Mouse (Mus musculus) kidney, embryonic 15.5 days (tissue): Measurements from ENCODE around the gene Wnt5b. TPM values are rescaled to one million over a fixed set of nuclear protein-coding genes. Genes with fewer than 3 reads are reported as not detected.

Experiments
- ATAC-seq: fragments of 200-750 bp; cut with Nextera tagmentation; replicated peaks from 2 replicates; pipeline ENCODE4 v1.8.0; 2017; ENCODE audit warnings: moderate TSS enrichment; ENCODE audit not compliant: low FRiP score
- H3K27ac ChIP-seq: fragments of 300-500 bp; sonication (generic); 2 replicates; pipeline ENCODE4 v1.5.1; 2015; ENCODE audit warnings: mild to moderate bottlenecking, inconsistent platforms
- H3K27me3 ChIP-seq: fragments of 300-500 bp; sonication (generic); 2 replicates; pipeline ENCODE4 v1.6.1; 2015; ENCODE audit warnings: inconsistent platforms
- H3K36me3 ChIP-seq: fragments of 300-500 bp; sonication (generic); 2 replicates; pipeline ENCODE4 v1.6.1; 2015; ENCODE audit warnings: inconsistent platforms
- H3K4me1 ChIP-seq: fragments of 300-500 bp; sonication (generic); 2 replicates; pipeline ENCODE4 v1.6.1; 2015; ENCODE audit warnings: inconsistent platforms
- H3K4me2 ChIP-seq: fragments of 300-500 bp; sonication (generic); 2 replicates; pipeline ENCODE4 v1.6.1; 2015; ENCODE audit warnings: moderate library complexity, mild to moderate bottlenecking, inconsistent platforms
- H3K4me3 ChIP-seq: fragments of 300-500 bp; sonication (generic); replicated peaks from 2 replicates; pipeline ENCODE4 v1.5.1; 2015; ENCODE audit warnings: mild to moderate bottlenecking, inconsistent platforms
- H3K9ac ChIP-seq: fragments of 300-500 bp; sonication (generic); 2 replicates; pipeline ENCODE4 v1.6.1; 2015; ENCODE audit warnings: mild to moderate bottlenecking, inconsistent platforms
- H3K9me3 ChIP-seq: fragments of 300-500 bp; sonication (generic); replicated peaks from 2 replicates; pipeline ENCODE4 v1.6.1; 2016; ENCODE audit warnings: inconsistent platforms
- WGBS: fragments of 180-500 bp; shearing (Covaris S2); methylation state at CpG from one replicate; pipeline ENCODE4 v1.1.7; 2015; ENCODE audit warnings: mixed read lengths; 5-methylcytosine and 5-hydroxymethylcytosine counted together
- polyA plus RNA-seq: library from polyadenylated mRNA; unstranded; fragments of >200 nt; fragmentation: Nextera tagmentation; extraction: Ambion mirVana; gene quantifications from 2 replicates; pipeline ENCODE4 v1.2.1, GENCODE M21; 2015

Wnt5b gene
- polyA plus RNA-seq, 1 experiment from 2014 or later: 11.5 TPM

GRCm38 (mm10) chr6:119520731-119521130, 23.4 kb downstream of the Wnt5b start:
- WGBS: 46% methylated on average over 9 of the region's 9 CpGs
- no peak overlapping the region for H3K27ac ChIP-seq
- no peak overlapping the region for H3K9ac ChIP-seq
- H3K9me3 ChIP-seq: no peaks in the 10 kb centered on the region
- H3K4me1 ChIP-seq: peaks cover 5% of the 10 kb centered on the region; the same call in 1 of the 2 replicates
- no peak for ATAC-seq
- no peak overlapping the region for H3K4me2 ChIP-seq
- no peak overlapping the region for H3K4me3 ChIP-seq
- H3K27me3 ChIP-seq: no peaks in the 10 kb centered on the region
- H3K36me3 ChIP-seq: no peaks in the 10 kb centered on the region; the same call in 1 of the 2 replicates

- Histone ChIP-seq H3K9ac (no peak overlapping the region), H3K4me1 (peaks cover 27% of the 10 kb centered on the region), H3K4me3 (no peak overlapping the region), H3K27ac (0 out of 2 replicates have a peak overlapping the region, but pooled peaks have one; percentile 18), H3K9me3 (no peaks in the 10 kb centered on the region), H3K36me3 (no peaks in the 10 kb centered on the region; the same call in 1 of the 2 replicates), H3K27me3 (no peaks in the 10 kb centered on the region), H3K4me2 (no peak overlapping the region)
- ATAC-seq: no peak
- WGBS: 76% methylated on average over 7 of the region's 7 CpGs
Measured at GRCm38 (mm10) chr6:119514085-119514484, 30.1 kb downstream of the Wnt5b start.

DNA sequence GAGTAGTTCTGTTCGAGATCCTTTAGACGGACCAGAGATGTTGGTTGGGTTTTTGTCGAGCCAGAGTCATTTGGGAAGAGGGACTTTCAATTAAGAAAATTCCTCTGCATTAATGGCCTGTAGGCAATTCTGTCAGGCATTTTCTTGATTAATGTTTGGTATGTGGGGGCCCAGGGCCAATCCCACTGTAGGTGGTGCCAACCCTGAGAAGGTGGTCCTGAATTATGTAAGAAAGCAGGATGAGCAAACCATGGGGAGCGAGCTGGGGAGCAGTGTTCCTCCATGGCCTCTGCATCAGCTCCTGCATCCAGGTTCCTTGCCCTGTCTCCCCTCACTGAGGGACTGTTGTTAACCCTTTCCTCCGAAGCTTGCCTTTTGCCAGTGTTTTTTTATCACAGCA, 30.7 kb downstream of the Wnt5b start:
- Histone ChIP-seq H3K27me3 (no peaks in the 10 kb centered on the region), H3K4me2 (no peak overlapping the region), H3K36me3 (no peaks in the 10 kb centered on the region; the same call in 1 of the 2 replicates), H3K4me1 (peaks cover 33% of the 10 kb centered on the region), H3K4me3 (no peak overlapping the region), H3K9ac (no peak overlapping the region), H3K27ac (0 out of 2 replicates have a peak overlapping the region, but pooled peaks have one; percentile 18), H3K9me3 (no peaks in the 10 kb centered on the region)
- 39% methylated on average over 5 of the region's 5 CpGs for WGBS
- 0 out of 2 replicates have a peak, but pooled peaks have one; percentile 44 for ATAC-seq

DNA sequence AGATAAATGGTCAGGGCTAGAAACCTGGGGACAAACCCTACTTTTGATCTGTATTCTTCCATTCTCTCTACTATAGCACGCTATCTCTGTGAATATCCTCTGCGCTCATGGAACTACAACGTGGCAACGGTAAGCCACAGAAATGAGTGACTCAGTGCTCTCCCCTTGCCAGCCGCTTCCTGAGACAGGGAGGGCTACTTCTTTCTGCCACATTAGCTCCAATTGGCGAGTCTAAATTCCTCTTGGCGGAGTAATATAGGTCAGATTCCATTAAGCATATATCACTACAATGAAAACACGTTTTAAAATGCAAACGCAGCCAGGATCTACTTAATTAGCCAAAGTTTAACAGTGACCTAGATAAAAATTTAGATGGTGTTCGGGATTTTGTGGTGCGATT, 31.4 kb downstream of the Wnt5b start:
- Histone ChIP-seq H3K4me3 (no peak overlapping the region), H3K4me2 (no peak overlapping the region), H3K9me3 (no peaks in the 10 kb centered on the region), H3K4me1 (peaks cover 33% of the 10 kb centered on the region), H3K27ac (no peak overlapping the region), H3K27me3 (no peaks in the 10 kb centered on the region), H3K9ac (no peak overlapping the region), H3K36me3 (no peaks in the 10 kb centered on the region; the same call in 1 of the 2 replicates)
- 77% methylated on average over 11 of the region's 11 CpGs for WGBS
- no peak for ATAC-seq

GRCm38 (mm10) chr6:119509437-119510037, 34.6 kb downstream of the Wnt5b start:
- H3K4me1 ChIP-seq: peaks cover 32% of the 10 kb centered on the region
- H3K36me3 ChIP-seq: no peaks in the 10 kb centered on the region
- ATAC-seq: no peak
- no peaks in the 10 kb centered on the region for H3K9me3 ChIP-seq
- 89% methylated on average over 13 of the region's 13 CpGs for WGBS
- H3K4me3 ChIP-seq: no peak overlapping the region
- H3K27ac ChIP-seq: 0 out of 2 replicates have a peak overlapping the region, but pooled peaks have one; percentile 64
- no peak overlapping the region for H3K9ac ChIP-seq
- no peak overlapping the region for H3K4me2 ChIP-seq
- no peaks in the 10 kb centered on the region for H3K27me3 ChIP-seq

DNA sequence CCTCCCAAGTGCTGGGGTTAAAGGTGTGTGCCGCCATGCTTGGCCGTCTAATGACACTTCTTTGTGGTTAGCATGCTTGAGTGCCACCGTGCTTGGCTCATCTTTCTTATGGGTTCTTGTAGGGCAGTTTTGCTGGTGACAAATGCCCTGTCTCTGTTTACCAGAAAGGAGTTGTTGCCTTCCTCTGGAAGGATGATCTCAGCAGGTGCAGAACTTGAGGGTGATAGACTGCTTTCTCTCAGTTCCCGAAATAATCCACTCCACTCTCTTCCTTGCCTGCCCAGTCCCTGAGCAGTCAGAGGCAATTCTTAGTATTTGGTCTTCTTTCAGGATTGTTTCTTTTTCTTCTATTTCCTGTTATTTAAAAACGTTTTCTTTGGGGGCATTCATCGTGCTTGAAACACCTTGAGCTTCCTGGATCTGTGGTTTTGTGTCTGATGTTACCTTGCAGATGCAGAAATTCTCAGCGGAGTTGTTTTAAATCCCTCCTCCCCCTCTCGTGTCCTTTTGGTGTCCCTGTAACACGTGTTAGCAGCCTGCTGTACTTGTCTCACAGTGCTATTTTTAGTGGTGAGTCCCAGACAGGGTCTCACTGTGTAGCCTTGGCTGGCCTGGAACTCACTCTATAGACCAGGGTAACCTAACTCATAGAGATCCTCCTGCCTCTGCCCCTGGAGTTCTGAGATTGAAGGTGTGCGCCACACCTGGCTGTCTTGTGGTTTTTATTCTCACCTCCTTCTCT, 35.3 kb downstream of the Wnt5b start:
- Histone ChIP-seq H3K9ac (no peak overlapping the region), H3K4me1 (peaks cover 25% of the 10 kb centered on the region), H3K36me3 (no peaks in the 10 kb centered on the region), H3K27me3 (no peaks in the 10 kb centered on the region), H3K27ac (peak overlapping the region; percentile 64; the same call in 1 of the 2 replicates), H3K4me3 (no peak overlapping the region), H3K9me3 (no peaks in the 10 kb centered on the region), H3K4me2 (no peak overlapping the region)
- 55% methylated on average over 10 of the region's 10 CpGs for WGBS
- peak; percentile 49; the same call in 1 of the 2 replicates for ATAC-seq

- Histone ChIP-seq H3K4me1 (peaks cover 19% of the 10 kb centered on the region), H3K9me3 (no peaks in the 10 kb centered on the region), H3K36me3 (no peaks in the 10 kb centered on the region), H3K27me3 (no peaks in the 10 kb centered on the region), H3K9ac (no peak overlapping the region), H3K4me3 (no peak overlapping the region), H3K4me2 (no peak overlapping the region), H3K27ac (peak overlapping the region; percentile 54; the same call in 1 of the 2 replicates)
- no peak for ATAC-seq
- WGBS: 84% methylated on average over 6 of the region's 6 CpGs
Measured at GRCm38 (mm10) chr6:119508221-119508620, 35.9 kb downstream of the Wnt5b start.

GRCm38 (mm10) chr6:119505525-119506225, 38.5 kb downstream of the Wnt5b start:
- H3K27me3 ChIP-seq: no peaks in the 10 kb centered on the region
- H3K9me3 ChIP-seq: no peaks in the 10 kb centered on the region
- H3K9ac ChIP-seq: no peak overlapping the region
- ATAC-seq: no peak
- H3K36me3 ChIP-seq: no peaks in the 10 kb centered on the region
- 0 out of 2 replicates have a peak, but pooled peaks cover 5% of the 10 kb centered on the region for H3K4me1 ChIP-seq
- H3K4me3 ChIP-seq: no peak overlapping the region
- no peak overlapping the region for H3K27ac ChIP-seq
- 72% methylated on average over 9 of the region's 9 CpGs for WGBS
- H3K4me2 ChIP-seq: no peak overlapping the region

DNA sequence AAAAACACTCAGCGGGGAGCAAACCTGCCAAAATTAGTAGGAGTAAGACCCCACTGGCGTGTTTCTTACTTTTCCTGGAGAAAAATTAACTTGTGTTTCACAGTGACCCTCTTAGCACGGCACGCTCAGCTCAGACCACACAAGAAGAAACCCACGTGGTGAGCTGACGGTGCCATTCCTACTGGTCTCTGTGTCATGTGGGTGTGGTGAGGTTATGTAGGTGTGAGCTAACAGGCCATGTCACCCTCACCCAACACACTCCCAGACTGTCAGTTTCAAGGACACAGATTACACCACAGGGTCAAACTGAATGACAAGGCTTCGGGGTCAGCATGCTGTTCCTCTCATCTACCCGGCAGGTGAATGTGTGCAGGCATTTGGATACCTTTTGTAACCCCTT, 39.4 kb downstream of the Wnt5b start:
- peaks cover 9% of the 10 kb centered on the region for H3K4me1 ChIP-seq
- ATAC-seq: 0 out of 2 replicates have a peak, but pooled peaks have one; percentile 12
- H3K4me3 ChIP-seq: no peak overlapping the region
- no peak overlapping the region for H3K4me2 ChIP-seq
- WGBS: 72% methylated on average over 8 of the region's 8 CpGs
- no peak overlapping the region for H3K27ac ChIP-seq
- H3K27me3 ChIP-seq: no peaks in the 10 kb centered on the region
- H3K9ac ChIP-seq: no peak overlapping the region
- no peaks in the 10 kb centered on the region for H3K36me3 ChIP-seq
- no peaks in the 10 kb centered on the region for H3K9me3 ChIP-seq

DNA sequence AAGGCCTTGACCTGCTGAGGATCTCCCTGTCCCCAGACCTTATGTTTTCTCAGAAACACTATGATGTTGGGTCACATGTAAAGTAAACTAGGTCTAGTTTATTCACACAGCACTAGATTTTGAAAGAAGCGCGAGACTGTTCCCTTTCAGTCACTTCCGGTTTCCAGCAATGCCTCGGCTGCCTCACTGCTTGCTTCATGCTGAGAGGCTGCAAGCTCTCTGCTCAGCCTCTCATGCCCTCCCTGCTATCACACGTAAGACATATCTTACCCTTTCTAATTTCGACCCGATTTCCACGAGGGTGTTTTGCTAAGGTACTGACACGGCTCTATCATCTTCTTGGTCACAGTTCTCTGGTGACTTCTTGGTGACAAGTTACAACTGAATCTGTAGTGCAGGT, 42.1 kb downstream of the Wnt5b start:
- Histone ChIP-seq H3K27ac (no peak overlapping the region), H3K9me3 (no peaks in the 10 kb centered on the region), H3K4me3 (no peak overlapping the region), H3K4me2 (no peak overlapping the region), H3K4me1 (peaks cover 15% of the 10 kb centered on the region), H3K9ac (no peak overlapping the region), H3K36me3 (no peaks in the 10 kb centered on the region), H3K27me3 (no peaks in the 10 kb centered on the region)
- 64% methylated on average over 9 of the region's 9 CpGs for WGBS
- ATAC-seq: no peak

DNA sequence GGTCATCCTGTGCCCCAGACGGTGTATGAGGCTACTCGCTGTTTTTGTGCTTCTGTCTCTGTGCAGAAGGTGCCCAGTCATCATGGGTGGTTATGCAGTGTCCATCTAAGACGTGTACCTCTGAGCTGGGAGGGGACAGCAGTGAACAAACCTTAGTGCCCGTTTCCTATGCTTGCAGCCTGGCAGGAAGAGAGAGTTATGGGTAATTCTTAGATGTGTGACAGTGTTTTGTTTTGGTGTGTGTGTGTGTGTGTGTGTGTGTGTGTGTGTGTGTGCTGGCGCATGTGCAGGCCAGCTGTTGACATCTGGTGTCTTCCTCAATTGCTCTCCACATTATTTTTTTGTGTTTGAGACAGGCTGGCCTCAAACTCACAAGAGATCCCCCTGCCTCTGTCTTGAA, 44.1 kb downstream of the Wnt5b start:
- no peak overlapping the region for H3K9ac ChIP-seq
- H3K4me3 ChIP-seq: no peak overlapping the region
- H3K9me3 ChIP-seq: no peaks in the 10 kb centered on the region
- ATAC-seq: no peak
- H3K4me1 ChIP-seq: peaks cover 15% of the 10 kb centered on the region
- 46% methylated on average over 5 of the region's 5 CpGs for WGBS
- H3K27me3 ChIP-seq: no peaks in the 10 kb centered on the region
- H3K27ac ChIP-seq: no peak overlapping the region
- no peak overlapping the region for H3K4me2 ChIP-seq
- H3K36me3 ChIP-seq: no peaks in the 10 kb centered on the region

GRCm38 (mm10) chr6:119499271-119499670, 44.9 kb downstream of the Wnt5b start:
- Histone ChIP-seq H3K9me3 (no peaks in the 10 kb centered on the region), H3K27me3 (no peaks in the 10 kb centered on the region), H3K4me3 (no peak overlapping the region), H3K4me1 (peaks cover 15% of the 10 kb centered on the region), H3K27ac (no peak overlapping the region), H3K9ac (no peak overlapping the region), H3K36me3 (no peaks in the 10 kb centered on the region), H3K4me2 (no peak overlapping the region)
- ATAC-seq: peak; percentile 81
- WGBS: 11% methylated on average over 5 of the region's 5 CpGs
